Mouse (Mus musculus): Measurements from ENCODE around the gene Furin.
A peak's percentile ranks its signal among the peaks of the same experiment; 100 is the strongest.

Furin gene

GRCm38 (mm10) chr7:80372667-80373066, 32.6 kb downstream of the Furin start:
- no peak for DNase-seq (ENCODE audit: low spot score)

GRCm38 (mm10) chr7:80372166-80372565, 33.1 kb downstream of the Furin start:
- DNase-seq (ENCODE audit: low spot score) = no peak

DNA sequence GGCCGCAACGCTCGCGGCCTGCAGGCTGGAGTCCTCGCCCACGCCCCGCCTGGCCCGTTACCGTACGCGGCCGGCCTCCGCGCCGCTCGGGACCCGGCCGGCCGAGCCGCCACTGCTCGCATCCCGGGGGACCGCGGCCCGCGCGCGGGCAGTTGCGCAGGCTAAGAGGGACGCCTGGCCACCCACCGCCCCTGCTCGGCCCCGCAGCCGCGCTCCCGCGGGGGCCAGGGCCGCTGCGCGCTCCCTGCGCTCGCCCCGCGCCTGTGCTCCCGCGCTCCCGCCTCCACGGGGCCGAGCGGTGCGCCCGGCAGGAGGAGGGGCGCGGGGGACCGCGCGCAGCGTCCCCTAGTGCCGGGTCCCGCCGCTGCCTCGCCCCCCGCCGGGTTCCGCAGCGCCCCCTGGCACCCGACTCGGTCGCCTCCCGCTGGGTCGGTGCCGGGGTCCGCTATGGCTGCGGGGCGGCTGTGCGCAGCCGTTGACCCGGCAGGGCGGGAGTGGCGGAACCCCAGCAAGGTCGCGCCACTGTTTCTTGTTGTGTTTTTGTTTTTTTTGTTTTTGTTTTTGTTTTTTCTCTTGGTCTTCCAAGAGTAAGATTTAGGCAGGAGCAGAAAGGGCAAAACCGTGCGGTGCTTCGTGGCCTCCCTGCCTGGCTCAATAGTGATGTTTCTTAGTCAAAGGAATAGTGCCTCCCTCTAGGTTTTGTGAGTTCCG, 34.0 kb downstream of the Furin start, which contains the start of gene Man2a2:
TSS of gene Man2a2 (minus strand) at position 335 of the 711 bp plus-strand sequence.
- DNase-seq (ENCODE audit: low spot score) = peak; percentile 76

GRCm38 (mm10) chr7:80370649-80371040, 34.6 kb downstream of the Furin start:
- DNase-seq (ENCODE audit: low spot score) = peak; percentile 87

DNA sequence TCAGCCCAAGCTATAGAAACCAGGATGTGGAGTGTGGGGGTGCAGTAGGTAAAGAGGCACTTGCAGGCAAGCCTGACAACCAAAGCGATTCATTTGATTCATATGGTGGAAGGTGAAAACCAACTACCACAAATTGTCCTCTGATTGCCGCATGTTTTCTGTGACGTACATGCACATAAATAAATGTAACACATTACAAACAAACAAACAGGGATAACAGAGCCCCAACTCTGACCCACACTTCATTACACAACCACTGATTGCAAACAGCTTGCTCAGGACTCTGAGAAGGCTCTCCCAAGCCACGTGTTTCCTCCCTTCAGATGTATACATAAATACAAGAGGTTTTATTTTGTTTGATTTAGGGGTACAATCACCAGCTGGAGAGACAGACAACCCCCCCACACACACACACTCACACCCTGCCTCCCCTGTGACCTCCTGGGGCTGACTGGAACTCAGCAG, 35.2 kb downstream of the Furin start:
- no peak for DNase-seq (ENCODE audit: low spot score)

DNA sequence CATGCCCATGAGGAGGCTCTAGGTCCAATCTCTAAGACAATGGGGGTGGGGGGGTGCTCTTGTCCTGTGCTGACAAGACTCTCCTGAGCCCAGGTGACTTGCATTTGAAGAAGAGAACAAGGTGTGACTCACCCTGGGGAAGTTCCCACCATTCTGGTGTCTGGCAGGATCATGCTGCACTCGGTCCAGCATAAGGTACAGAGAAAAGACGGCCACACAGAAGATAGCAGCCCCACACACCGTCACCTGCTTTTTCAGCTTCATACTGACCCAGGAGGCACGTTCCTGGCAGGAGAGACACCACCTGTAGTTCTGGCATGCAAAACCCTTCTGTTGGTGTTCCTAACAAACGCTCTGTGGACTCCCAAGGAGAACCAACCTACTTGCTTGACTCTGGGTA, 35.8 kb downstream of the Furin start:
- DNase-seq (ENCODE audit: low spot score) = no peak

DNA sequence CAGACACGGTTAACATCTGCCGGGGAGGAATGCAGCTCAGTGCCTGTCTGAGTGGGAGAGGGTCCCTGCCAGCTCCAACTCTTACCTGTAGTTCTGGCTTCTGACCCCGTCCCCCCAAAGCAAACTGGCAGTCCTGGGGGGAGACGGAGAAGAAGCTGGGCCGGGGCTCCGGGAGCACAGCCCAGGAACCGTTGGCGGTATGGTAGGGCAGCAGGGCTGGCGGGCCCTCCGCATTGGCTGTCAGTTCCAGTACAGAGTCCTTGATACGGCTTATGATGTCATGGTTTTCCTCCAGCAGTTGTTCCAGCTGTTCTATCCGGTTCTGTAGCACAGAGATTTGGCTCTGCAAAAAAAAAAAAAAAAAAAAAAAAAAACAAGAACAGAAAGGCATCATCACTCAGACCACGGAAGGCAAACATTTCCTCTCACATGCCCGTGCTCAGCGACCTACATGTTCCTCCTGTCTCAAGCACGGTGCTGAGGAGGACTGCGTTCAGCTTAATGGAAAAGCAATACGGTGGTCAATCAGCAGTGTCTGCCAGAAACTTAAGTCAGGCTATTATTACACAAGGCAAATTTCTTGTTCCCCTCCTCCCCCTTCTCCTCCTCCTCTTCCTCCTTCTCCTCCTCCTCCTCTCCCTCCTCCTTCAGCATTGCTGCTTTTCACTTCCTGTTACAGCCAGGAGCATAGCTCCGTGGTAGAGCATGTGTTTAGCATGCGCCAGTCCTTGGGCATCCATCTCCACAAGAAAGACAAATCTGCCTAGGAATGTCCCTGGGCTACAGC, 36.4 kb downstream of the Furin start:
- no peak for DNase-seq (ENCODE audit: low spot score)

DNA sequence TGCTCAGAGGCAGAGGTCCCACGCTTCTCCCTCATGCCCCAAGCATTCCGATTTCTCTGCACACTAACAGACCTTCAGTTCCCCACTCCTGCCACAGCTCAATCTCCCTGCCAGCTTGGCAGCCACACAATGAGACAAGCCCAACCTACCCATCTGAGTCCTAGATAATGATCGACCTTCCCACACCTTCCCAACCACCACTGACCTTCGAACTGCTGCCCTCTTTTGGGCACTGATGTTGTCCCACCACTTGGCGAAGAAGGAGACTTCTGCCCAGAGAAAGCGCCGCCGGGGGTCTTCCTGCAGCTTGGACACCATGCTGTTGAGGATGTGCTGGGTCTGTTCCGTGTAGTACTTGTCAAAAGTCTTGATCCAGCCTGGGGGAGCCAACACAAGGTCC, 37.2 kb downstream of the Furin start:
- DNase-seq (ENCODE audit: low spot score) = no peak

- DNase-seq (ENCODE audit: low spot score) = no peak
Measured at GRCm38 (mm10) chr7:80367232-80367631, 38.0 kb downstream of the Furin start.

DNA sequence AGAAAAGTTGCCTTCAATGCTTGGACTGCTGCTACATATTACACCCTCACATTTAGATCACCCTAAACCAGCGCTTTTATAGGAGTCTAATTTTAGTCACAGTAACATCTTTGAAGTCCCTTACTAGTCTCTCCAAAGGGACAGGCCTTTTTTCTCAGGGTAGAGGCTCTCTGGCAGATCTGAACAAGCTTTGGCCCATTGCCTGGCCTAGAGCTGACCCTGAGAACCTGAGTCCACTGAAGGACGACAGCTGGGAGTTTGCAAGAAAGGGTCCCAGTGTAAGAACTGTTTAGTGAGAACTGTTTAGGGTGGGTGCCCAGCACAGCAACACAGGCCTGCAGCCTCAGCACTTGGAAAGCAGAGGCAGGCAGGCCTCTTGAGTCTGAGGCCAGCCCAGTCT, 39.5 kb downstream of the Furin start:
- DNase-seq (ENCODE audit: low spot score) = no peak

GRCm38 (mm10) chr7:80360435-80360834, 44.8 kb downstream of the Furin start:
- DNase-seq (ENCODE audit: low spot score) = no peak

- DNase-seq (ENCODE audit: low spot score) = no peak
Measured at GRCm38 (mm10) chr7:80358039-80358438, 47.2 kb downstream of the Furin start.

DNA sequence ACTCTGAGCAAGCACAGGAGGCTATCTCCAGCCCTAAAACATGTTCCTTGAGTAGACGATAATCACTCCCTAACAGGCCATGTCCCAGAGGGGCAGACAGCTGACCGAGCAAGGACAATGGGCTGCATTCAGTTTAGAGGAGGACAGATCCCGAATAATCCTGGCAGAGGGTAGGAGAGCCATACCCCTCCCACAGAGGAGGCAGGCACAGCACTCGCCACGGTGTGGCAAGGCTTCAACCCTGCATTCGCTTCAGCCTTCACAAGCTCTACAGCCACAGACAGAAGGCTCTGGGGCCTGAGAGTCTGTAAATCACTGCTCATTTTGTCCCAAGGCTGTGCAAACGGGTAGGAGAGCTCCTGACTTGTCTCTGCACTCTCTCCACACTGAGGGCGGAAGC, 48.1 kb downstream of the Furin start:
- DNase-seq (ENCODE audit: low spot score) = peak; percentile 82

GRCm38 (mm10) chr7:80356351-80356750, 48.9 kb downstream of the Furin start:
- DNase-seq (ENCODE audit: low spot score) = no peak

DNA sequence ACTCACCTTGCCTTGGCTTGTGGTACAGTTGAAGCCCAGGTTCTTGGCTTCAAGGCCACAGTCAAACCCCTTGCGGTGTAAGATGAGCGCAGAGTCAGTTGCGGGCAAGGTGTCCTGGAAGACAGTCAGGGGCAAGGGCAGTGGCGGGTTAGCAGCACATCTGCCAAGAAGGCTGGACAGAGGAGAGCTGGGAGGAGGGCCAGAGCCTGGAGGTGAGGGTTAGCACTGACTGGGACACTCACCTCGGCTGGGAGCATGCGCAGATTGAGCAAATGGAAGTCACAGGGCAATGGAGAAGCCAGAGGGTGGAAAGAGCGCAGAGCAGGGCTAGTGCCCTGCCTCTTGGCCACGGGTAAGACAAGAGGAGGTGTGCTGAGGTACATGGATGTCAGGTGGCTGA, 52.3 kb downstream of the Furin start:
- DNase-seq (ENCODE audit: low spot score) = no peak

- DNase-seq (ENCODE audit: low spot score) = no peak
Measured at GRCm38 (mm10) chr7:80350808-80351207, 54.4 kb downstream of the Furin start.

GRCm38 (mm10) chr7:80347670-80348586, 57.3 kb downstream of the Furin start:
- DNase-seq (ENCODE audit: low spot score) = no peak

DNA sequence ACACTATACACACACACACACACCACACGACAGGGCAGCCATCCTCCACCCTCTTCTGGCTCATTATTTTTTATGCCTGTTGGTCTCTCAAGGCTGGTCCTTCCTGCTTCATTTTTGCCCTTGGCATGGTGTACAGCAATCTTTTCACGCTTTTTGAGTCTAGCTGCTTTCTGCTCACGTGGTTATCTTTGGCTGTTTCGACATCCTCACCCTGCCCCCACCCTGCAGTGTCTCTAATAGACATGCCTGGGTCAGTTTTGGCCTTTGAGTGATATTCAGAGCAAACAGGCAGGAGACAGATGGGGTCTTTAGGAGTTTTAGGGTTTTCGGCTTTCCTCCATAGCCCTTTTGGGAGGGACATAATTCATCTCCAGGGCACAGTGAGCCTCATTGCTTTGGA, 58.4 kb downstream of the Furin start:
- DNase-seq (ENCODE audit: low spot score) = no peak

DNA sequence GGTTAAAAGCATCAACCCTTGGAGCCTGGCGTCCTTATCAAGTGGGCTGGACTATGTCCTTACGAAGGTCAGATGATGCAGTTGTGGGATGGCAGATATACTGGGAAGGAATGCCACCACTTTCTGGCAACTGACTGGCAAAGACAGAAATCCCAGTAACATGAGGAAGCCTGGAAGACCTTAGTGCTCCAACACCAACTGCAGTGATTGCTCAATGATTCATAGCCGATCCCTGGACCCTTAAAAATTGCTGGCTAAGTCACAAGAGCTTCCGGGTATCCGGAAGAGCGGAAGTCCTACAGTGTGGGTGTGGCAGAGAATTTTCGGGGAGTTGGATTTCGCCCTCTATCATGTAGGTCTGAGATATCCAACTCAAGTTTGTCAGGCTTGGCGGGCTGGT, 59.1 kb downstream of the Furin start:
- no peak for DNase-seq (ENCODE audit: low spot score)

GRCm38 (mm10) chr7:80343270-80344018, 61.8 kb downstream of the Furin start:
- no peak for DNase-seq (ENCODE audit: low spot score)

DNA sequence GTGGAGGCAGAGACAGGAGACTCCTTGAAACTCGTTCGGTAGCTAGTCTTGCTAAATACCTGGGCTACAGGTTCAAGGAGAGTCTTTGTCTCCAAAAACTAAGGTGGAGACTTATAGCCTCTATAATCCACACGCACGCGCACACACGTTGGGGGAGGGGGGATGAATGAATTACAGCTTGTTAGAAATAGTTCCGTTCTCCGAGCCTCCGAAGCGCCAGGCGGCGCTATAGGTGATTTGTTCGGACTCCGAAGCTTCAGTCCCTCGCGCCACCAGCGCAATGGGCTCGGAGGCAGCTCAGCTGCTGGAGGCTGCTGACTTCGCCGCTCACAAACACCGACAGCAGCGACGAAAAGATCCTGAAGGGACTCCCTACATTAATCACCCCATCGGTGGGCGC, 62.4 kb downstream of the Furin start, which contains the start of gene Hddc3:
TSS of gene Hddc3 (plus strand) at position 247 of the 400 bp plus-strand sequence.
- peak; percentile 88 for DNase-seq (ENCODE audit: low spot score)
